Mouse (Mus musculus): ENCODE results near the gene Armc12. TPM values are rescaled to one million over a fixed set of nuclear protein-coding genes. Genes with fewer than 3 reads are reported as not detected.

The Armc12 gene
- polyA plus RNA-seq, 1 experiment: not detected

GRCm38 (mm10) chr17:28586509-28586908 is 55.9 kb downstream of the Armc12 start:
- TF ChIP-seq CTCF (IDR thresholded peaks at IDR 0.05; ENCODE audit: control insufficient read depth, insufficient read depth, insufficient read length) (no peak), MAX (IDR thresholded peaks at IDR 0.05) (no peak), MYOG (IDR thresholded peaks at IDR 0.05; ENCODE audit: control insufficient read depth, extremely low read depth, insufficient read length) (no peak), MYOD1 (IDR thresholded peaks at IDR 0.05; ENCODE audit: control insufficient read depth, insufficient read length, low read depth) (no peak), FOSL1 (IDR thresholded peaks at IDR 0.05; ENCODE audit: insufficient read depth, low read length, poor library complexity, severe bottlenecking) (no peak), CEBPB (IDR thresholded peaks at IDR 0.05; ENCODE audit: low read depth) (no peak)
- Histone ChIP-seq H3K27me3 (ENCODE audit: control insufficient read depth, insufficient read depth, insufficient read length) (no peaks in the 10 kb centered on the region), H3K4me3 (ENCODE audit: insufficient read depth, poor library complexity, severe bottlenecking) (no peak overlapping the region), H3K79me2 (ENCODE audit: control insufficient read depth, insufficient read depth) (no peaks in the 10 kb centered on the region), H3ac (ENCODE audit: control insufficient read depth, insufficient read length, low read depth) (no peak overlapping the region), H3K36me3 (ENCODE audit: control insufficient read depth, insufficient read depth) (peaks cover 43% of the 10 kb centered on the region), H3K79me3 (ENCODE audit: low read depth) (no peaks in the 10 kb centered on the region)

- Histone ChIP-seq H3K4me3 (ENCODE audit: insufficient read depth, poor library complexity, severe bottlenecking) (no peak overlapping the region), H3K79me3 (ENCODE audit: low read depth) (no peaks in the 10 kb centered on the region), H3ac (ENCODE audit: control insufficient read depth, insufficient read length, low read depth) (no peak overlapping the region), H3K79me2 (ENCODE audit: control insufficient read depth, insufficient read depth) (no peaks in the 10 kb centered on the region), H3K36me3 (ENCODE audit: control insufficient read depth, insufficient read depth) (peaks cover 63% of the 10 kb centered on the region), H3K27me3 (ENCODE audit: control insufficient read depth, insufficient read depth, insufficient read length) (no peaks in the 10 kb centered on the region)
- no peak for TF ChIP-seq CTCF (IDR thresholded peaks at IDR 0.05; ENCODE audit: control insufficient read depth, insufficient read depth, insufficient read length)
- TF ChIP-seq FOSL1 (IDR thresholded peaks at IDR 0.05; ENCODE audit: insufficient read depth, low read length, poor library complexity, severe bottlenecking): no peak
These were observed 58.0 kb downstream of the Armc12 start for GRCm38 (mm10) chr17:28588591-28588990.

Small RNA genes lying within 50 kb of the gene (microRNA-seq; reads per million reads assigned to microRNA genes)
- not detected for gene Gm25195 (ENCODE audit: borderline microRNAs expressed)
- not detected for gene Mir6969 (ENCODE audit: borderline microRNAs expressed)

Other genes starting within 250 kb of the Armc12 start
- gene Fance, start 217.3 kb upstream of the Armc12 start, polyA plus RNA-seq (2012; fragmentation: generic; extraction: Trizol): 42.0 TPM
- gene Rpl10a, start 202.3 kb upstream of the Armc12 start, polyA plus RNA-seq (2012; fragmentation: generic; extraction: Trizol): 3,499 TPM
- 21.5 TPM for gene Tead3, start 180.0 kb upstream of the Armc12 start, polyA plus RNA-seq (2012; fragmentation: generic; extraction: Trizol)
- 0.27 TPM for gene Tulp1, start 165.6 kb upstream of the Armc12 start, polyA plus RNA-seq (2012; fragmentation: generic; extraction: Trizol)
- gene Fkbp5, start 13.3 kb upstream of the Armc12 start, polyA plus RNA-seq (2012; fragmentation: generic; extraction: Trizol): 24.4 TPM
- not detected for gene Clpsl2, start 18.6 kb downstream of the Armc12 start, polyA plus RNA-seq (2012; fragmentation: generic; extraction: Trizol)
- gene Clps, start 30.0 kb downstream of the Armc12 start, polyA plus RNA-seq (2012; fragmentation: generic; extraction: Trizol): not detected
- gene Lhfpl5, start 44.8 kb downstream of the Armc12 start, polyA plus RNA-seq (2012; fragmentation: generic; extraction: Trizol): 0.06 TPM
- 29.0 TPM for gene Srpk1, start 91.9 kb downstream of the Armc12 start, polyA plus RNA-seq (2012; fragmentation: generic; extraction: Trizol)
- not detected for gene Slc26a8, start 159.4 kb downstream of the Armc12 start, polyA plus RNA-seq (2012; fragmentation: generic; extraction: Trizol)
- gene Mapk14, start 160.5 kb downstream of the Armc12 start, polyA plus RNA-seq (2012; fragmentation: generic; extraction: Trizol): 36.7 TPM
- 0.15 TPM for gene AC170998.1, start 195.3 kb downstream of the Armc12 start, polyA plus RNA-seq (2012; fragmentation: generic; extraction: Trizol)
- gene Mapk13, start 238.5 kb downstream of the Armc12 start, polyA plus RNA-seq (2012; fragmentation: generic; extraction: Trizol): not detected

Data from C2C12 (cell line).